Mouse (Mus musculus) MEL (cell line): Measurements from ENCODE around the gene Pgs1.

Source experiments
- BHLHE40 ChIP-seq: IDR thresholded peaks from 2 replicates; pipeline ENCODE4 v1.6.1; 2012; ENCODE audit warnings: low read depth, mild to moderate bottlenecking, inconsistent platforms, low read length, improper control_type of control experiment, borderline replicate concordance
- CHD1 ChIP-seq: IDR thresholded peaks from 2 replicates; pipeline ENCODE4 v1.6.1; 2012; ENCODE audit warnings: low read depth, mild to moderate bottlenecking, inconsistent platforms, low read length, improper control_type of control experiment
- CTCF ChIP-seq, 3 experiments: IDR thresholded peaks in 2 of 3; conservative IDR thresholded peaks in 1 of 3; 2 replicates each; pipeline ENCODE4 v1.5.1; 2011 to 2012; ENCODE audit warnings: low read length in 3 of 3, low read depth in 2 of 3, mild to moderate bottlenecking in 2 of 3, improper control_type of control experiment in 1 of 3, inconsistent platforms in 1 of 3, mixed read lengths in 1 of 3, moderate library complexity in 1 of 3; ENCODE audit not compliant: control insufficient read depth in 1 of 3, insufficient read depth in 1 of 3, poor library complexity in 1 of 3, severe bottlenecking in 1 of 3
- EP300 ChIP-seq, 2 experiments: IDR thresholded peaks; 2 replicates each; pipeline ENCODE4 v1.6.1; 2011; ENCODE audit warnings: improper control_type of control experiment in 2 of 2, low read length in 2 of 2, low read depth in 1 of 2, mild to moderate bottlenecking in 1 of 2
- TCF12 ChIP-seq: IDR thresholded peaks from 2 replicates; pipeline ENCODE4 v1.6.1; 2014; ENCODE audit warnings: low read depth, mild to moderate bottlenecking, inconsistent platforms, low read length, improper control_type of control experiment, moderate library complexity
- ZC3H11A ChIP-seq: IDR thresholded peaks from 2 replicates; pipeline ENCODE4 v1.6.1; 2012; ENCODE audit warnings: low read depth, mild to moderate bottlenecking, inconsistent platforms, low read length, improper control_type of control experiment
- ZMIZ1 ChIP-seq: IDR thresholded peaks from 2 replicates; pipeline ENCODE4 v1.6.1; 2012; ENCODE audit warnings: low read depth, mild to moderate bottlenecking, inconsistent platforms, low read length, improper control_type of control experiment, moderate library complexity

DNA sequence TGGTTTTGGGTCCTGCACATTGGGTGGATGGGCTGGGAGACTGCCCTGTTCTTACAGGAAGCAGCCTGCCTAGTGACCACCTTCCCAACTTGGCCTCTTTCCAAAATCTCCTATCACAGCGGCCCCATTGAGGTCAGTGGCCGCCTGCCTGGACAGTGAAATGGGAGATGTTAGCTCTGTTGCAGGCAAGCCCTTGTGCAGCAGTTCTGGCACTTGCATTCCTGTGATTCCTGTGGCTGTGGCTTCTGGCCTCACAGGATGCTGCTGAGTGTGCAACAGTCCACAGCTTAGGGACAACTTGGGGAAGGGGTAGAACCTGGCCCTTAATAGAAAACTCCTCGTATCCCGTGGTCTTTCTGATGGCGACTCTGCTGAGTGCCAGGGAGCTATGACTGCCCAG, 17.6 kb downstream of the Pgs1 start:
- TF ChIP-seq CHD1, result no peak
- no peak for TF ChIP-seq ZC3H11A
- TF ChIP-seq TCF12, result no peak
- TF ChIP-seq EP300 (IDR thresholded peaks at IDR 0.05; ENCODE audit: low read depth in 1 of 2, low read length in 2 of 2), result no peak
- TF ChIP-seq CTCF (IDR thresholded peaks at IDR 0.05 in 2 of 3, conservative IDR thresholded peaks at IDR 0.05 in 1 of 3; ENCODE audit: control insufficient read depth in 1 of 3, insufficient read depth in 1 of 3, low read depth in 2 of 3, low read length in 3 of 3, poor library complexity in 1 of 3, severe bottlenecking in 1 of 3), result no peak
- TF ChIP-seq BHLHE40, result no peak
- no peak for TF ChIP-seq ZMIZ1
